9 mouse cellular contexts compared by ENCODE assay signal in the genomic region with DNA sequence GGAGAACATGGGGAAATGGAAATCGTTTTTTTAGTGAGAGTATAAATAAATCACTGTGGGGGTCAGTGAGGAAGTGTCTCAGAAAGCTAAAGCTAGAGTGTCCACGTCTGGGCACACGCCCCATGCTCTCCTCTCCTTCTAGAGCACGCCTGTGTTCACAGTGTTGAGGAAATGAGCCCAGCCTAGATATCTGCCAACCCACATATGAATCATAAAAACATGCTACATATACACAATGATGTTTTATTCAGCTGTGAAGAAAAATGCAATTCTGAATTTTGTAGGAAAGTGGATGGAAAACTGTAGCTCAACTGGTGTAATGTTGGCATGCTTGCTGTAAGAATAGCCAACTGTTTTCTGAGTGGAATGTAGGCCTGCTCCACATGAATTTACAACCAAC.
"Had no signal": no experiment of that assay in that cellular context is flagged by ENCODE, and none has a peak within 500 bp of the region (broad histone marks: within the 10 kb centered on the region; RNA-seq: fewer than 3 reads in every experiment).

No protein-coding gene starts in this region.

- ATAC-seq: midbrain, embryonic 13.5 days; midbrain, embryonic 15.5 days had no signal

- DNase-seq: lung, adult 18-20 months; lung, embryonic 14.5 days; lung, postnatal 10 days; right cerebral cortex, postnatal 14 days; thymus, adult 2 months; thymus, postnatal 25 days; thymus, postnatal 4 days had no signal
